Mouse (Mus musculus) right cerebral cortex, postnatal 4 days (tissue): Measurements from ENCODE around the gene Elmo1.

Experiments used
- DNase-seq: peaks from one replicate; pipeline ENCODE4 v3.0.0-alpha.2; 2022

Gene Elmo1

GRCm38 (mm10) chr13:20173987-20174654, 83.7 kb downstream of the Elmo1 start:
- DNase-seq: no peak

- no peak for DNase-seq
Observed at GRCm38 (mm10) chr13:20174655-20175280, 84.4 kb downstream of the Elmo1 start.

GRCm38 (mm10) chr13:20180738-20181137, 90.3 kb downstream of the Elmo1 start:
- no peak for DNase-seq

- no peak for DNase-seq
Observed at GRCm38 (mm10) chr13:20181321-20181720, 90.9 kb downstream of the Elmo1 start.

GRCm38 (mm10) chr13:20182239-20182825, 91.9 kb downstream of the Elmo1 start:
- DNase-seq: peak; percentile 21

GRCm38 (mm10) chr13:20183512-20184238, 93.3 kb downstream of the Elmo1 start:
- peak; percentile 33 for DNase-seq

GRCm38 (mm10) chr13:20184239-20185033, 94.0 kb downstream of the Elmo1 start:
- DNase-seq: no peak

GRCm38 (mm10) chr13:20185034-20185846, 94.8 kb downstream of the Elmo1 start:
- DNase-seq: no peak

- DNase-seq: no peak
Observed at GRCm38 (mm10) chr13:20185847-20186213, 95.4 kb downstream of the Elmo1 start.

- no peak for DNase-seq
Observed at GRCm38 (mm10) chr13:20187647-20188046, 97.3 kb downstream of the Elmo1 start.

GRCm38 (mm10) chr13:20192009-20192584, 101.7 kb downstream of the Elmo1 start:
- DNase-seq: no peak

GRCm38 (mm10) chr13:20200582-20200981, 110.2 kb downstream of the Elmo1 start:
- no peak for DNase-seq

GRCm38 (mm10) chr13:20202617-20203016, 112.2 kb downstream of the Elmo1 start:
- DNase-seq: no peak

- no peak for DNase-seq
Observed at GRCm38 (mm10) chr13:20204165-20204564, 113.8 kb downstream of the Elmo1 start.

GRCm38 (mm10) chr13:20205007-20205745, 114.8 kb downstream of the Elmo1 start:
- DNase-seq: no peak

GRCm38 (mm10) chr13:20205746-20206145, 115.3 kb downstream of the Elmo1 start:
- no peak for DNase-seq

GRCm38 (mm10) chr13:20207126-20207525, 116.7 kb downstream of the Elmo1 start:
- no peak for DNase-seq

GRCm38 (mm10) chr13:20207950-20208642, 117.7 kb downstream of the Elmo1 start:
- no peak for DNase-seq

- no peak for DNase-seq
Observed at GRCm38 (mm10) chr13:20208867-20209266, 118.5 kb downstream of the Elmo1 start.

- DNase-seq: no peak
Observed at GRCm38 (mm10) chr13:20211780-20212179, 121.4 kb downstream of the Elmo1 start.
